Mouse (Mus musculus) testis, adult 2 months (tissue): Measurements from ENCODE around the gene Rpl18. TPM values are rescaled to one million over a fixed set of nuclear protein-coding genes. Genes with fewer than 3 reads are reported as not detected.

Experiments used
- H3K27ac ChIP-seq: fragments of 200-500 bp; 2 replicates; pipeline ENCODE4 v1.5.1; 2012; ENCODE audit warnings: low read depth, low read length; ENCODE audit not compliant: control insufficient read depth, insufficient read depth
- H3K27me3 ChIP-seq: fragments of 200-500 bp; 2 replicates; pipeline ENCODE4 v1.6.1; 2012; ENCODE audit warnings: mild to moderate bottlenecking, low read length, moderate library complexity; ENCODE audit not compliant: control insufficient read depth, insufficient read depth
- H3K36me3 ChIP-seq: fragments of 200-500 bp; 2 replicates; pipeline ENCODE4 v1.6.1; 2012; ENCODE audit warnings: mild to moderate bottlenecking, low read length; ENCODE audit not compliant: control insufficient read depth, insufficient read depth
- H3K4me1 ChIP-seq: fragments of 200-500 bp; 2 replicates; pipeline ENCODE4 v1.6.1; 2012; ENCODE audit warnings: low read length; ENCODE audit not compliant: control insufficient read depth, insufficient read depth
- H3K4me3 ChIP-seq: fragments of 200-500 bp; 2 replicates; pipeline ENCODE4 v1.5.1; 2012; ENCODE audit warnings: low read depth, mild to moderate bottlenecking, low read length, moderate library complexity, mixed read lengths; ENCODE audit not compliant: control insufficient read depth
- CTCF ChIP-seq: fragments of 200-500 bp; IDR thresholded peaks from 2 replicates; pipeline ENCODE4 v1.5.1; 2012; ENCODE audit warnings: low read depth, mild to moderate bottlenecking, inconsistent platforms, low read length, moderate library complexity; ENCODE audit not compliant: control insufficient read depth, insufficient read depth, insufficient replicate concordance
- POLR2A ChIP-seq: fragments of 200-500 bp; IDR thresholded peaks from 2 replicates; pipeline ENCODE4 v1.6.1; 2012; ENCODE audit warnings: low read depth, mild to moderate bottlenecking, inconsistent platforms, low read length, moderate library complexity; ENCODE audit not compliant: control insufficient read depth
- polyA plus RNA-seq: library from polyadenylated mRNA; depleted of rRNA; stranded (reverse); fragments of >200 nt; gene quantifications from 2 replicates; pipeline ENCODE4 v1.2.3, GENCODE M21; 2012; rRNA removed

Gene Rpl18
- polyA plus RNA-seq, 1 experiment = 517 TPM

- no peaks in the 10 kb centered on the region for H3K36me3 ChIP-seq
- H3K27ac ChIP-seq = no peak overlapping the region
- no peak overlapping the region for H3K4me3 ChIP-seq
- H3K4me1 ChIP-seq = peaks cover 3% of the 10 kb centered on the region; the same call in 1 of the 2 replicates
- no peaks in the 10 kb centered on the region for H3K27me3 ChIP-seq
- no peak for TF ChIP-seq POLR2A
- no peak for TF ChIP-seq CTCF
Measured at GRCm38 (mm10) chr7:45759400-45759799, 44.1 kb downstream of the Rpl18 start.

- Histone ChIP-seq H3K27me3 (no peaks in the 10 kb centered on the region), H3K4me3 (no peak overlapping the region), H3K4me1 (peaks cover 3% of the 10 kb centered on the region), H3K36me3 (no peaks in the 10 kb centered on the region), H3K27ac (no peak overlapping the region)
- TF ChIP-seq POLR2A (no peak), CTCF (no peak)
Measured at GRCm38 (mm10) chr7:45760151-45760550, 44.9 kb downstream of the Rpl18 start.

GRCm38 (mm10) chr7:45765995-45766394, 50.7 kb downstream of the Rpl18 start:
- no peak overlapping the region for H3K4me3 ChIP-seq
- H3K27ac ChIP-seq = no peak overlapping the region
- H3K4me1 ChIP-seq = no peaks in the 10 kb centered on the region; the same call in none of the 2 replicates
- H3K36me3 ChIP-seq = no peaks in the 10 kb centered on the region
- H3K27me3 ChIP-seq = no peaks in the 10 kb centered on the region
- no peak for TF ChIP-seq CTCF
- no peak; the same call in 1 of the 2 replicates for TF ChIP-seq POLR2A

- H3K4me1 ChIP-seq = no peaks in the 10 kb centered on the region; the same call in none of the 2 replicates
- H3K4me3 ChIP-seq = no peak overlapping the region
- no peak overlapping the region for H3K27ac ChIP-seq
- H3K36me3 ChIP-seq = no peaks in the 10 kb centered on the region
- no peaks in the 10 kb centered on the region for H3K27me3 ChIP-seq
- no peak for TF ChIP-seq CTCF
- no peak for TF ChIP-seq POLR2A
Measured at GRCm38 (mm10) chr7:45766764-45767163, 51.5 kb downstream of the Rpl18 start.

- H3K36me3 ChIP-seq = no peaks in the 10 kb centered on the region
- H3K27me3 ChIP-seq = no peaks in the 10 kb centered on the region
- no peak overlapping the region for H3K27ac ChIP-seq
- no peak overlapping the region for H3K4me3 ChIP-seq
- TF ChIP-seq CTCF (no peak), POLR2A (no peak)
- no peaks in the 10 kb centered on the region; the same call in none of the 2 replicates for H3K4me1 ChIP-seq
Measured at GRCm38 (mm10) chr7:45767500-45767899, 52.2 kb downstream of the Rpl18 start.

Other genes starting within 250 kb of the Rpl18 start
- gene Bax, start 248.6 kb upstream of the Rpl18 start, polyA plus RNA-seq = 24.9 and 26.3 TPM in 2 replicates
- gene Tulp2, start 233.6 kb upstream of the Rpl18 start, polyA plus RNA-seq = 879 and 1,010 TPM in 2 replicates
- 0.81 TPM in 1 of 2 replicates, not detected in the other for gene Gm45808, start 228.6 kb upstream of the Rpl18 start, polyA plus RNA-seq
- 3.0 and 3.4 TPM in 2 replicates for gene Dhdh, start 226.7 kb upstream of the Rpl18 start, polyA plus RNA-seq
- gene Nucb1, start 205.1 kb upstream of the Rpl18 start, polyA plus RNA-seq = 76.4 and 93.9 TPM in 2 replicates
- 5.9 and 8.5 TPM in 2 replicates for gene Ppp1r15a, start 189.2 kb upstream of the Rpl18 start, polyA plus RNA-seq
- 12.6 and 12.9 TPM in 2 replicates for gene Plekha4, start 189.1 kb upstream of the Rpl18 start, polyA plus RNA-seq
- gene Hsd17b14, start 160.6 kb upstream of the Rpl18 start, polyA plus RNA-seq = 0.37 and 0.45 TPM in 2 replicates
- gene Bcat2, start 145.3 kb upstream of the Rpl18 start, polyA plus RNA-seq = 39.9 and 44.3 TPM in 2 replicates
- gene Fgf21, start 100.0 kb upstream of the Rpl18 start, polyA plus RNA-seq = 3.6 and 3.7 TPM in 2 replicates
- 0.08 and 0.21 TPM in 2 replicates for gene Fut1, start 98.2 kb upstream of the Rpl18 start, polyA plus RNA-seq
- gene Izumo1, start 93.6 kb upstream of the Rpl18 start, polyA plus RNA-seq = 77.5 and 95.6 TPM in 2 replicates
- gene Rasip1, start 88.0 kb upstream of the Rpl18 start, polyA plus RNA-seq = 5.1 and 5.4 TPM in 2 replicates
- 0.74 and 1.3 TPM in 2 replicates for gene Mamstr, start 75.5 kb upstream of the Rpl18 start, polyA plus RNA-seq
- 0.37 and 0.42 TPM in 2 replicates for gene Fut2, start 49.1 kb upstream of the Rpl18 start, polyA plus RNA-seq
- 6.5 and 10.8 TPM in 2 replicates for gene Ntn5, start 31.4 kb upstream of the Rpl18 start, polyA plus RNA-seq
- gene Sec1, start 21.1 kb upstream of the Rpl18 start, polyA plus RNA-seq = 61.0 and 71.6 TPM in 2 replicates
- gene Car11, start 15.6 kb upstream of the Rpl18 start, polyA plus RNA-seq = 2.3 and 3.3 TPM in 2 replicates
- 11.2 and 12.9 TPM in 2 replicates for gene Dbp, start 10.4 kb upstream of the Rpl18 start, polyA plus RNA-seq
- gene Sphk2, start 2.5 kb downstream of the Rpl18 start, polyA plus RNA-seq = 33.4 and 34.6 TPM in 2 replicates
- 145 and 176 TPM in 2 replicates for gene Fam83e, start 5.8 kb downstream of the Rpl18 start, polyA plus RNA-seq
- 589 and 614 TPM in 2 replicates for gene Spaca4, start 10.4 kb downstream of the Rpl18 start, polyA plus RNA-seq
- gene Lmtk3, start 68.3 kb downstream of the Rpl18 start, polyA plus RNA-seq = 23.1 and 26.1 TPM in 2 replicates
- 8.8 and 9.5 TPM in 2 replicates for gene Sult2b1, start 69.2 kb downstream of the Rpl18 start, polyA plus RNA-seq
- gene Cyth2, start 99.1 kb downstream of the Rpl18 start, polyA plus RNA-seq = 149 and 166 TPM in 2 replicates
- 0.06 and 0.11 TPM in 2 replicates for gene Kcnj14, start 109.3 kb downstream of the Rpl18 start, polyA plus RNA-seq
- gene Grwd1, start 115.5 kb downstream of the Rpl18 start, polyA plus RNA-seq = 11.2 and 12.1 TPM in 2 replicates
- 67.4 and 82.4 TPM in 2 replicates for gene Kdelr1, start 157.3 kb downstream of the Rpl18 start, polyA plus RNA-seq
- gene Grin2d, start 162.9 kb downstream of the Rpl18 start, polyA plus RNA-seq = 21.1 and 22.3 TPM in 2 replicates
- 758 and 764 TPM in 2 replicates for gene Syngr4, start 181.3 kb downstream of the Rpl18 start, polyA plus RNA-seq
- gene Tmem143, start 181.5 kb downstream of the Rpl18 start, polyA plus RNA-seq = 8.1 and 8.8 TPM in 2 replicates
- gene Emp3, start 205.9 kb downstream of the Rpl18 start, polyA plus RNA-seq = 80.7 and 85.0 TPM in 2 replicates
- gene Ccdc114, start 208.6 kb downstream of the Rpl18 start, polyA plus RNA-seq = 19.7 and 26.2 TPM in 2 replicates